Mouse (Mus musculus) liver, postnatal 0 days (tissue): Measurements from ENCODE around the gene Pknox1.

Source experiments
- CTCF ChIP-seq: sonication (generic); IDR thresholded peaks from 2 replicates; pipeline ENCODE4 v1.5.1; 2016; ENCODE audit warnings: antibody characterized with exemption, low read depth
- EP300 ChIP-seq: IDR thresholded peaks from 2 replicates; pipeline ENCODE4 v1.6.1; 2016; ENCODE audit warnings: antibody characterized with exemption, low read depth, mild to moderate bottlenecking

GRCm38 (mm10) chr17:31580344-31580743 lies 15.8 kb downstream of the Pknox1 start:
- TF ChIP-seq CTCF (no peak), EP300 (no peak)
